In the genomic region with DNA sequence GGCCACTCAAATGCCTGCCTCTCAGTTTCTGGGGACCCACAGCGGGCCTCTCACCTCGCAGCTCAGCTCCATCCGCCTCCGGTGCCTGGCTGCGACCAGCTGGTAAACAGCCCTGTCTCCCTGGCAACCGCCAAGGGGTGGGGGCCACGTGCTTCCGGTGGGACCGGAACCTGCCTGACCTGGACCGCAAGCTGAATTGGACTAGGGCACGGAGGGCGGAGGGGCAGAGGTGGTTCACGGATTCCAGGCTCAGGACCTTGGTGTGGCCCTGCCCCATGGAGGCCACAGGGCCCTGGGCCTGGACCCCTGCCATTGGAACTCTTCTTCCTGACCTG, we compare ENCODE assay signal across 7 mouse cellular contexts. TPM values are rescaled to one million over a fixed set of nuclear protein-coding genes. Genes with fewer than 3 reads are reported as not detected.
DNase-seq lines count a peak whose midpoint lies in the region; ATAC-seq lines count a peak whose summit lies in the region.

No protein-coding gene starts in this region.

- peak overlapping the region; percentile 16 for H3K4me3 ChIP-seq in forebrain, embryonic 14.5 days (ENCODE audit: low read depth, low read length)
- H3K4me3 ChIP-seq in limb, embryonic 10.5 days = peak overlapping the region; percentile 50
- peak overlapping the region; percentile 31 for H3K4me3 ChIP-seq in midbrain, embryonic 13.5 days (replicated peaks)

- peak overlapping the region; percentile 51 for H3K4me2 ChIP-seq in forebrain, embryonic 14.5 days (ENCODE audit: low read length)
- H3K4me2 ChIP-seq in midbrain, embryonic 13.5 days (replicated peaks) = peak overlapping the region; percentile 65

- no peaks in the 10 kb centered on the region for H3K36me3 ChIP-seq in forebrain, embryonic 14.5 days (ENCODE audit: control insufficient read depth, insufficient read depth, low read length)
- no peaks in the 10 kb centered on the region for H3K36me3 ChIP-seq in limb, embryonic 10.5 days
- no peaks in the 10 kb centered on the region for H3K36me3 ChIP-seq in midbrain, embryonic 13.5 days

- WGBS in forebrain, embryonic 14.5 days = 7% methylated on average over 13 of the region's 13 CpGs
- 2% methylated on average over 13 of the region's 13 CpGs for WGBS in limb, embryonic 10.5 days
- 3% methylated on average over 13 of the region's 13 CpGs for WGBS in midbrain, embryonic 13.5 days

- H3K9ac ChIP-seq in forebrain, embryonic 14.5 days (ENCODE audit: low read length) = peak overlapping the region; percentile 40
- peak overlapping the region; percentile 58 for H3K9ac ChIP-seq in midbrain, embryonic 13.5 days (replicated peaks)

- H3K9me3 ChIP-seq in forebrain, embryonic 14.5 days (replicated peaks; ENCODE audit: control insufficient read depth, low read length) = no peaks in the 10 kb centered on the region
- H3K9me3 ChIP-seq in limb, embryonic 10.5 days (replicated peaks) = no peaks in the 10 kb centered on the region
- no peaks in the 10 kb centered on the region for H3K9me3 ChIP-seq in midbrain, embryonic 13.5 days

- no peaks in the 10 kb centered on the region for H3K27me3 ChIP-seq in forebrain, embryonic 14.5 days (replicated peaks; ENCODE audit: control insufficient read depth, insufficient read depth, low read length)
- H3K27me3 ChIP-seq in limb, embryonic 10.5 days (ENCODE audit: low read depth, poor library complexity, severe bottlenecking) = peaks cover 2% of the 10 kb centered on the region; the same call in 1 of the 2 replicates
- H3K27me3 ChIP-seq in midbrain, embryonic 13.5 days = no peaks in the 10 kb centered on the region

- peaks cover 17% of the 10 kb centered on the region for H3K4me1 ChIP-seq in forebrain, embryonic 14.5 days (ENCODE audit: control insufficient read depth, insufficient read depth, low read length)
- H3K4me1 ChIP-seq in limb, embryonic 10.5 days = peaks cover 38% of the 10 kb centered on the region
- H3K4me1 ChIP-seq in midbrain, embryonic 13.5 days (replicated peaks) = peaks cover 28% of the 10 kb centered on the region

- peak; percentile 86 for DNase-seq in MN1 (ENCODE audit: low spot score)
- DNase-seq in adrenal gland, postnatal 4 days (ENCODE audit: low spot score in 2 of 2) = peak; percentile 35 to 48
- peak; percentile 70 for DNase-seq in forebrain, embryonic 14.5 days (ENCODE audit: low spot score)
- peak; percentile 92 for DNase-seq in limb, embryonic 10.5 days (ENCODE audit: low spot score)
- peak; percentile 85 for DNase-seq in testis, postnatal 10 days (ENCODE audit: low spot score)

- no peak overlapping the region for H3K27ac ChIP-seq in forebrain, embryonic 14.5 days (ENCODE audit: low read depth, low read length)
- peak overlapping the region; percentile 87 for H3K27ac ChIP-seq in limb, embryonic 10.5 days
- H3K27ac ChIP-seq in midbrain, embryonic 13.5 days = peak overlapping the region; percentile 21; the same call in 1 of the 2 replicates

- ATAC-seq in forebrain, embryonic 14.5 days = peak; percentile 75
- ATAC-seq in hematopoietic stem cell, adult 5-6 weeks (replicated peaks in 1 of 2; ENCODE audit: insufficient read depth in 1 of 2, low FRiP score in 2 of 2, low TSS enrichment in 1 of 2, low read depth in 1 of 2, poor library complexity in 2 of 2, severe bottlenecking in 2 of 2) = peak; percentile 52 to 54; a peak in 3 of 4 replicates
- peak; percentile 85 for ATAC-seq in midbrain, embryonic 13.5 days

RNA-seq across cellular contexts. Expression of a gene that starts 0.5 kb away (rescaled TPM):
- total RNA-seq in adrenal gland, postnatal 4 days (2021) = under 1 TPM; 0.42 to 0.73 TPM
- polyA plus RNA-seq in forebrain, embryonic 14.5 days (2014; fragmentation: Nextera tagmentation; extraction: Ambion mirVana) = 0.28 and 0.41 TPM in 2 replicates
- not detected in 2 replicates for total RNA-seq in hematopoietic stem cell, adult 5-6 weeks (2017)
- polyA plus RNA-seq in limb, embryonic 10.5 days (2016; fragmentation: Nextera tagmentation; extraction: Ambion mirVana) = 0.64 and 0.80 TPM in 2 replicates
- polyA plus RNA-seq in midbrain, embryonic 13.5 days (2015; fragmentation: Nextera tagmentation; extraction: Ambion mirVana) = 0.66 and 0.73 TPM in 2 replicates

RNA-seq across cellular contexts. Expression of a gene that starts 11.9 kb away (rescaled TPM):
- 1 to 10 TPM; 1.8 to 2.4 TPM for total RNA-seq in adrenal gland, postnatal 4 days (2021)
- 3.3 and 3.4 TPM in 2 replicates for polyA plus RNA-seq in forebrain, embryonic 14.5 days (2014; fragmentation: Nextera tagmentation; extraction: Ambion mirVana)
- total RNA-seq in hematopoietic stem cell, adult 5-6 weeks (2017) = not detected in 2 replicates
- polyA plus RNA-seq in limb, embryonic 10.5 days (2016; fragmentation: Nextera tagmentation; extraction: Ambion mirVana) = 1.2 and 1.3 TPM in 2 replicates
- polyA plus RNA-seq in midbrain, embryonic 13.5 days (2015; fragmentation: Nextera tagmentation; extraction: Ambion mirVana) = 2.5 and 3.1 TPM in 2 replicates

RNA-seq across cellular contexts. Expression of a gene that starts 32.3 kb away (rescaled TPM):
- 10 to 100 TPM in 1 of 2 experiments, 1 to 10 TPM in 1; 9.7 to 10.1 TPM for total RNA-seq in adrenal gland, postnatal 4 days (2021)
- polyA plus RNA-seq in forebrain, embryonic 14.5 days (2014; fragmentation: Nextera tagmentation; extraction: Ambion mirVana) = 0.09 TPM in 1 of 2 replicates, not detected in the other
- not detected in 2 replicates for total RNA-seq in hematopoietic stem cell, adult 5-6 weeks (2017)
- polyA plus RNA-seq in limb, embryonic 10.5 days (2016; fragmentation: Nextera tagmentation; extraction: Ambion mirVana) = 0.09 TPM in 1 of 2 replicates, not detected in the other
- 0.16 TPM in 1 of 2 replicates, not detected in the other for polyA plus RNA-seq in midbrain, embryonic 13.5 days (2015; fragmentation: Nextera tagmentation; extraction: Ambion mirVana)

RNA-seq across cellular contexts. Expression of a gene that starts 50.4 kb away (rescaled TPM):
- 1 to 10 TPM; 1.1 to 1.4 TPM for total RNA-seq in adrenal gland, postnatal 4 days (2021)
- polyA plus RNA-seq in forebrain, embryonic 14.5 days (2014; fragmentation: Nextera tagmentation; extraction: Ambion mirVana) = 0.17 and 0.24 TPM in 2 replicates
- total RNA-seq in hematopoietic stem cell, adult 5-6 weeks (2017) = not detected in 2 replicates
- polyA plus RNA-seq in limb, embryonic 10.5 days (2016; fragmentation: Nextera tagmentation; extraction: Ambion mirVana) = not detected in 2 replicates
- polyA plus RNA-seq in midbrain, embryonic 13.5 days (2015; fragmentation: Nextera tagmentation; extraction: Ambion mirVana) = 0.07 and 0.22 TPM in 2 replicates

Comparison
In these comparisons a context has a peak if more than half of its experiments do, and no peak if none do; other contexts are left out.
1. DNase-seq: peak in every context shown above with its lines; median percentile 92 in limb, embryonic 10.5 days; 86 in MN1; 85 in testis, postnatal 10 days; 70 in forebrain, embryonic 14.5 days; 42 in adrenal gland, postnatal 4 days.